Mouse (Mus musculus): ENCODE results near the gene Cdcp2.

- TF ChIP-seq CTCF (conservative IDR thresholded peaks at IDR 0.05; ENCODE audit: low read length) (no peak), POU5F1 (IDR thresholded peaks at IDR 0.05; ENCODE audit: borderline replicate concordance, low read length) (no peak)
Observed at GRCm38 (mm10) chr4:107121165-107121943, 24.7 kb downstream of the Cdcp2 start.
